Mouse (Mus musculus) adrenal gland, adult 8-10 months (tissue): Measurements from ENCODE around the gene Htr6. TPM values are rescaled to one million over a fixed set of nuclear protein-coding genes. Genes with fewer than 3 reads are reported as not detected.
A peak's percentile ranks its signal among the peaks of the same experiment; 100 is the strongest.

Experiments used
- DNase-seq: peaks from one replicate; pipeline ENCODE4 v3.0.0; 2022
- total RNA-seq, 4 experiments: library from RNA; stranded (reverse); gene quantifications; 2 replicates each; pipeline ENCODE4 v1.2.4; 2022

The Htr6 gene
- total RNA-seq = under 1 TPM; 0.48 to 0.99 (median 0.84) TPM

GRCm38 (mm10) chr4:139075041-139075711, at the start of gene Htr6:
Htr6 (minus strand) TSS chr4:139075570.
- no peak for DNase-seq

GRCm38 (mm10) chr4:139124940-139125339, 49.6 kb upstream of the Htr6 start:
- DNase-seq = no peak

- no peak for DNase-seq
Measured at GRCm38 (mm10) chr4:139122557-139122956, 47.2 kb upstream of the Htr6 start.

GRCm38 (mm10) chr4:139120998-139121397, 45.6 kb upstream of the Htr6 start:
- DNase-seq = no peak

- no peak for DNase-seq
Measured at GRCm38 (mm10) chr4:139120281-139120814, 45.0 kb upstream of the Htr6 start.

GRCm38 (mm10) chr4:139116356-139117063, 41.1 kb upstream of the Htr6 start:
- no peak for DNase-seq

GRCm38 (mm10) chr4:139115721-139116120, 40.4 kb upstream of the Htr6 start:
- no peak for DNase-seq

GRCm38 (mm10) chr4:139112482-139112881, 37.1 kb upstream of the Htr6 start:
- DNase-seq = no peak

GRCm38 (mm10) chr4:139111421-139111820, 36.1 kb upstream of the Htr6 start:
- DNase-seq = no peak

- no peak for DNase-seq
Measured at GRCm38 (mm10) chr4:139110858-139111257, 35.5 kb upstream of the Htr6 start.

- no peak for DNase-seq
Measured at GRCm38 (mm10) chr4:139105453-139105852, 30.1 kb upstream of the Htr6 start.

GRCm38 (mm10) chr4:139101546-139101945, 26.2 kb upstream of the Htr6 start:
- no peak for DNase-seq

- no peak for DNase-seq
Measured at GRCm38 (mm10) chr4:139100326-139100725, 25.0 kb upstream of the Htr6 start.

GRCm38 (mm10) chr4:139096201-139096600, 20.8 kb upstream of the Htr6 start:
- no peak for DNase-seq

- no peak for DNase-seq
Measured at GRCm38 (mm10) chr4:139095406-139095805, 20.0 kb upstream of the Htr6 start.

- DNase-seq = no peak
Measured at GRCm38 (mm10) chr4:139093196-139093530, 17.8 kb upstream of the Htr6 start.

- DNase-seq = peak; percentile 42
Measured at GRCm38 (mm10) chr4:139092356-139093195, 17.2 kb upstream of the Htr6 start, which contains the start of gene Nbl1. Nbl1 (minus strand) TSS chr4:139092993.

- DNase-seq = no peak
Measured at GRCm38 (mm10) chr4:139091478-139092355, 16.3 kb upstream of the Htr6 start.

- DNase-seq = no peak
Measured at GRCm38 (mm10) chr4:139091066-139091465, 15.7 kb upstream of the Htr6 start.

GRCm38 (mm10) chr4:139090303-139090940, 15.1 kb upstream of the Htr6 start:
- no peak for DNase-seq

- no peak for DNase-seq
Measured at GRCm38 (mm10) chr4:139088982-139089671, 13.8 kb upstream of the Htr6 start.
